Mouse (Mus musculus) left cerebral cortex, postnatal 4 days (tissue): ENCODE results near the gene Gm6793. TPM values are rescaled to one million over a fixed set of nuclear protein-coding genes. Genes with fewer than 3 reads are reported as not detected.
A peak's percentile ranks its signal among the peaks of the same experiment; 100 is the strongest.

Experiments
- DNase-seq: peaks from one replicate; pipeline ENCODE4 v3.0.0-alpha.2; 2022
- intact Hi-C: fragments of 180-260 bp; cut with DNase I; formaldehyde crosslinking; loops from one replicate; pipeline ENCODE4 v1.15.1; 2025
- total RNA-seq, 2 experiments: library from RNA; stranded (reverse); gene quantifications; 2 replicates each; pipeline ENCODE4 v1.2.3; 2021

The Gm6793 gene
- under 1 TPM in 1 of 2 experiments, not detected in 1; 0.22 TPM for total RNA-seq

DNA sequence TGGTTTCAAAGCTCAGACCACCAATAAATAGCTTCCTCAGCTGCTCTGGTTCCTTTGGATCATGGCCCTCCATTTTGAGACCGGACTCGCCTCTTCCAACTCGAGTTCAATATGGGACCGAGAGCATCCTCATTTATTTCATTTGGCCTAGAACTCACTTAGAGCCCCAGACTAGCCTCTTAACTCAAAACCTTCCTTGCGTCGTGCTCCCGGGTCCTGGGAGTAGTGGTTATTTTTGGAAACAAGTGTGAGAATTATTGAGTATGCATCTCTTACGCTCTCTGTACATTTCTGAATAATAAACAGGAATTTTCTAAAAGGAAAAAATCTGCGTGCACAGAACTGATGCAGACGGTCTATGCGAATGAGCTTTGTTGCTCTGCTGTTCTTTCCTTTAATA is at the start of gene Gm6793:
Gene Gm6793, minus strand, starts transcription at position 101 of the 400 bp plus-strand sequence.
- intact Hi-C loops = no loop called here
- no peak for DNase-seq

DNA sequence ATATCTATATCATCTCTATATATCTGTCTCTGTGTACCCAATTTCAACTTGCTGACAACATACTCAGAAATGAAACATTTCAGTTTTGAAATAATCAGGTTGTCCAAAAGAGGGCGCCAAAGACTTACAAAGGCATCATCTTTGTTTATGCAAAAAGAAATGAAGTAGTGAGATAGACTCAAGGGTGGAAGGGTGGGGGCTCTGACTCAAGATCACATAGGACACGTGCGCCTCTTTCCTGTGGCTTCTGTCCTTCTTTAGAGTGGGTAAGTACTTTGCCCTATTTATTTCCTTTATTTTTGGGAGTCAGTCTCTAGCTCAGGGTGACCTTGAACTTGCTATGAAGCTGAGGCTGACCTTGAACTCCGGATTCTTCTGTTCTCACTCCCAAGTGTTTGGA is 46.5 kb upstream of the Gm6793 start:
- DNase-seq = peak; percentile 18
- intact Hi-C loops = loop anchor here (2.0 to 10.0 kb wide), 4 partner anchors 506 to 1571 kb away; no protein-coding TSS in a partner anchor

DNA sequence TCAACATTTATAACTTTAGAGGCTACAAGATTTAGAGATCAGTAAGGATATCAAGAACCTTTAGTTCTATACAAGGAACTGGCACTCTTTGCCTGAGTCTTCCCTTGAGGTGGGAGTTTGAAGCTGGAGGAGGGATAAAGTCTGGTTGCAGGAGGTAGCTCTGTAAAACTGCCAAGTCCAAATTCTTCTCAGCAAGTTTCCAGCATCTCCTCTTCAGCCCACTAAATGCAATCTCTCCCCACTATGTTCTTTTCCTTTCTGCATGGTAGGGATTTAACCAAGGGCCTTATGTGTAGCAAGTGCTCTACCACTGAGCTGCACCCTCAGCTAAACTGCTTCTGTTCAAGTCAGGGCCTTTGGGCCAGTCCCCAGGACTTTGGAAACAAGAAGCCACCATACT is 39.6 kb upstream of the Gm6793 start:
- no peak for DNase-seq
- intact Hi-C loops = no loop called here

DNA sequence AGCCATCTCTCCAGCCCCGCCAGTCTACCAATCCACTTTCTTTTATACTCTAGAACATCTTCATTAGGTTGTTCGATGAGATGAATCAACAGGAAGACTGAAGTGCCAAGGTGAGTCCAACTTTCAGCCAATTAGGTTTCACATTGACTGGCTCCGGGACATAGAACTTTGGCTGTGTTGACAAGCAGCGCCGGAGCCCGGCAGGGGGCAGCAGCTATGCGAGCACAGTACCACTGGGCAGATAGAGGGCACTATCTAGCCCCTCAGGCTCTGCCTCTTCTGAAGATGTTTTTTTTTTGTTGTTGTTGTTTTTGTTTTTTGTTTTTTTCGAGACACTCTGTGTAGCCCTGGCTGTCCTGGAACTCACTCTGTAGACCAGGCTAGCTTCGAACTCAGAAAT is 36.7 kb upstream of the Gm6793 start:
- no peak for DNase-seq
- intact Hi-C loops = no loop called here

DNA sequence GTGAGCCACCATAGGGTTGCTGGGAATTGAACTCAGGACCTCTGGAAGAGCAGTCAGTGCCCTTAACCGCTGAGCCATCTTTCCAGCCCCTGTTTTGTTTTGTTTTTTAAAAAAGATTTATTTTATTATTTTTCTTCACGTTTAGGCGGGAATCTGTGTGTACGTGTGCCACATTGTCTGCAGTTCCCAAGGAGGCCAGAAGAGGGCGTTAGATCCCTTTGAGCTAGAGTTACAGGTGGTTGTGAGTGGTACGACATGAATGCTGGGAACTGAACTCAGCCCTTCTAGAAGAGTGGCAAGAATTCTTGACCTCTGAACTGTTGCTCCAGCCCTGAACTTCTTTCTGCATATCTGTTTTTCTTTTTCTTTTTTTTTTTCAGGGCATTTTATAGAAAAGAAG is 35.1 kb upstream of the Gm6793 start:
- intact Hi-C loops = loop anchor here (5.0 to 10.0 kb wide), 2 partner anchors 925 to 1582 kb away; no protein-coding TSS in a partner anchor
- DNase-seq = no peak

DNA sequence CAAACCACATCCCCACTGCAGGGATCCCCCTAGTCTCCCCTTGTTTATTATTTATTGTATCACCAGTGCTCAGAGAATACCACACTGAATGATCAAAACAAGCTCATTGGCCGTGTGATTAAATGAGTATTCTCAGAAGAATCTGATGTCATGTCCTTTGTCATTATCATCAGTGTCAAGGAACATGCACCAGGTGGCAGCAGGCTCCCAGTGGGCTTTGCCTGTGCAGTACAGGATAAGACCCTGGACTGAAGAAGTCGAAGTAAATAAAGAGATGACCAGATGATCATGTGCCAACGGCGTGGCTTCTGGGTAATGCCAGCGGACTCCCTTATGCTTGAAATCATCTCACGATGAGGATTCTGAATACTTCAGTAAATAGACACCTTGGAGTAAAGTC is 33.5 kb upstream of the Gm6793 start:
- intact Hi-C loops = loop anchor here (5.0 to 10.0 kb wide), 2 partner anchors 927 to 1584 kb away; no protein-coding TSS in a partner anchor
- peak; percentile 24 for DNase-seq

DNA sequence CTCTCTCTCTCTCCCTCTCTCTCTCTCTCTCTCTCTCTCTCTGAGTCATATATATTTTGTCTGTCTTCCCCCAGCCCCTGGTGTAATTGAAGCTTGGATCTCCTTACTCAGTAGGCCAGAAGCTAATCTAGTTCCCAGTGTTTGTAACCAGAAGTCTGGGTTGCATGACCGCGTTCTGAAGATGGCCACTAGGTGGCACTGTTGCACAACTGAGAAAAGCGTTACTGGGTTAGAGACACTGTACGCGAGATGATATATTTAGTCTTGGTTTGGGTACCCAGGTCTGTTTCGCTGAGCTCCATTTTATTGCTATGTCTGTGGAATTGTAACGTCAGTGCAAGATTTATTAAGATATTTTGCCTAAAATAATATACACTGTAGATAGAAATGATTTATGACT is 31.1 kb upstream of the Gm6793 start:
- peak; percentile 87 for DNase-seq
- intact Hi-C loops = loop anchor here (5.0 to 10.0 kb wide), 2 partner anchors 929 to 1586 kb away; no protein-coding TSS in a partner anchor

DNA sequence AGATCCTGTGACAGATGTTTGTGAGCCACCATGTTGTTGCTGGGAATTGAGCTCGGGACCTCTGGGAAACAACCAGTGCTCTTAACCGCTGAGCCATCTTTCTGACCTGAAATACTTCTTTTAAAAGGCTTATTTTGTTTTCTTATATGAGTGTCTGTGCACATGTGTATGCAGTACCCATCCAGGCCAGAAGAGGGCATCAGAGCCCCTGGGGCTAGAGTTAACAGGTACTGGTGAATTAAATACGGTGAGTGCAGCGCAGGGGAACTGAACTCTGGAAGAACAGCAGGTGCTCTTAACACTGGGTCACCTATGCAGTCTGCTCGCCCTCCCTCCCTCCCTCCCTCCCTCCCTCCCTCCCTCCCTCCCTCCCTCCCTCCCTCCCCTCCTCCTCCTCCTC is 30.3 kb upstream of the Gm6793 start:
- intact Hi-C loops = loop anchor here (5.0 to 10.0 kb wide), 2 partner anchors 930 to 1587 kb away; no protein-coding TSS in a partner anchor
- DNase-seq = peak; percentile 11

DNA sequence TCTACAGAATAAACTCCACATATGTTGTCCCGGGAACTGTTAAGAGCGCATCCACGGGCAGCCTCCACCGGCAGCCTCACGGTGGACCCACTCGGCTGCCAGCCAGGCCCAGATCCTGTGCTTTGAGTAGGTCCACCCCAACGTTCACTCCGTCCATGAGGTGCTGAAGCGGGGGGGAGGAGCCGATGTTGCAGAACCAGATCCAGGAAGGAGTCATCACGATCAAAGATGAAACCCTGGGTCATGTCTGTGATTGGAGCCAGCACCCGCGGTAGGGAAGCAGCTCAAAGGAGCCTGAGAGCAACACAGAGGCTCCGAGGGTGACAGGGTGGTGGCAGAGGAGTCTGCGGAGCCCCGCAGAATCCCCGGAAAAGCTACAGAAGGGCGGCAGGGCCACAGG is 22.7 kb upstream of the Gm6793 start:
- DNase-seq = no peak
- intact Hi-C loops = no loop called here

DNA sequence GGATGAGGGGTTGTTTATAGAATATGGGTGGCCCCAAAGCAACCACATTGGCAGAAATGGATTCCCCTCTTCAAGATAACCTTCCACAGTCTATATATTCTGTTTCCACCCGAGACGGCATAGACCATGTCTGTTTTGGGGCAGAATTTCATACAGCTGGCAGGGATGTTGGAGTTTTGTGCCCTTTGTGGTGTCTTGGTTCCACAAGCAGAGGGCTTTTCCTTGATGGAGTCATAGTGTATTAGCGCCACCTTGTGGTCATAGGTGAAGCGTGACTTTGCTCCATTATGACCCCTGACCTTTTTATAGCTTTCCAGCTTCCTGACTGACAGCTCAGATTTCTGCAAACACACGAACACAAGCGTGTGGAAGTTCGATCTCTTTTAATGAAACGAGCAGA is 19.8 kb upstream of the Gm6793 start:
- peak; percentile 10 for DNase-seq
- intact Hi-C loops = no loop called here

DNA sequence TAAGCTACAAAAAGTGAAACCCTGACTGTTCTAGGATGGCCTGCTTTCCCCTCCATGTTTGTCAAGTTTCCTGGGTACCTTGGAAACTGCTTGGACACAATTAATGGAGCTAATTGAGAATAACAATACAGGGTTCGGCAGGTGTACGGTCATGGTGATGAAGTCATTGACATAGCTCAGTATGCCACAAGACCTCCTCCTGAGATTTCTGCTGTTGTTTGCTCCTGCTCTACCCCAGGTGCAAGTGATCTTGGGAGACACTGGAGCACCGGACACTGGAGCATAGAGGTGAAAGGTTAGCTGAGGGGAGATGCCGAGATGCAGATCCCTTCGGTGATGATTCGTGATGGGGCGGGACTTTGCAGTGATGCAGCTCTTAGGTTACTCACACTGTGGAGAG is 18.2 kb upstream of the Gm6793 start:
- DNase-seq = no peak
- intact Hi-C loops = no loop called here

DNA sequence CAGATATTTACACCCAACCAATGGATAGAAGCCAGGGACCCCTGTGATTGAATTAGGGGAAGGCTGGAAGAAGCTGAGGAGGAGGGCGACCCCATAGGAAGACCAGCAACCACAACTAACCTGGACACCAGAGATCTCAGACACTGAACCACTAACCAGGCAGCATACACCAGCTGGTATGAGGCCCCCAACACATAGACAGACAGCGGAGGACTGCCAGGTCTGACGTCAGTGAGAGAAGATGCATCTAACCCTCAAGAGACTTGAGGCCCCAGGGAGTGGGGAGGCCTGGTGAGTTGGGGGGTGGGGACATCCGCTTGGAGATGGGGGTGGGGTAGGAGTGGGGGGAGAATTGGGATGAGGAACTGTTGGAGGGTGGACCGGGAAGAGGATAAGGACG is 15.8 kb upstream of the Gm6793 start:
- DNase-seq = no peak
- intact Hi-C loops = no loop called here

DNA sequence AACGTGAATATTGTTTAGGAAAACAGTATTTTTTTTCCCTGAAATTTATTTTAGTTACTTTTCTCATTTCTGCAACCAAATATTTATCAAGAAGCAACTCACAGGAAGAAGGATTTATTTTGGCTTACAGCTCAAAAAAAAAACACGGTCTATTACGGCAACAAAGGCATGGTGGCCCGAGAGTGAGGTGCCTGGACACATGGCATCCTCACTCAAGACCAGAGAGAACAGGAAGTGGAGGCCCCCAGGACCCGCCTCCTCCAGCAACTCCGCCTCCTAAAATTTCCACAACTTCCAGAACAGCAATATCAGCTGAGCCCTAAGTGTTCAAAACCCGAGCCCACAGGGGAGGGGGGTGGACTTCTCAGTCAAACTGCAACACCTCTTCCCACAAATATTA is 14.6 kb upstream of the Gm6793 start:
- intact Hi-C loops = no loop called here
- no peak for DNase-seq

DNA sequence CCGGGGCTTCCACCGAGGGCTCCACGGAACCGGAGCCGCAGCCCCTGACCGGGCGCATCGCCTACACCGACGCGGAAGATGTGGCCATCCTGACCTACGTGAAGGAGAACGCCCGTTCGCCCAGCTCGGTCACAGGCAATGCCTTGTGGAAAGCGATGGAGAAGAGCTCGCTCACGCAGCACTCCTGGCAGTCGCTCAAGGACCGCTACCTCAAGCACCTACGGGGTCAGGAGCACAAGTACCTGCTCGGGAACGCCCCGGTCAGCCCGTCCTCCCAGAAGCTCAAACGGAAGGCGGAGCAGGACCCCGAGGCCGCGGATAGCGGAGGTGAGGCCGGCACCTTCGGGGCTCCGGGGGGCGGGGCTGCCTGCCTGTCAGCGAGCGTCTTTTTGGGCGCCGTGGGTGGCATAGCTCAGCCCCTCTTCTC is 3.0 kb downstream of the Gm6793 start:
- intact Hi-C loops = no loop called here
- peak; percentile 37 for DNase-seq

DNA sequence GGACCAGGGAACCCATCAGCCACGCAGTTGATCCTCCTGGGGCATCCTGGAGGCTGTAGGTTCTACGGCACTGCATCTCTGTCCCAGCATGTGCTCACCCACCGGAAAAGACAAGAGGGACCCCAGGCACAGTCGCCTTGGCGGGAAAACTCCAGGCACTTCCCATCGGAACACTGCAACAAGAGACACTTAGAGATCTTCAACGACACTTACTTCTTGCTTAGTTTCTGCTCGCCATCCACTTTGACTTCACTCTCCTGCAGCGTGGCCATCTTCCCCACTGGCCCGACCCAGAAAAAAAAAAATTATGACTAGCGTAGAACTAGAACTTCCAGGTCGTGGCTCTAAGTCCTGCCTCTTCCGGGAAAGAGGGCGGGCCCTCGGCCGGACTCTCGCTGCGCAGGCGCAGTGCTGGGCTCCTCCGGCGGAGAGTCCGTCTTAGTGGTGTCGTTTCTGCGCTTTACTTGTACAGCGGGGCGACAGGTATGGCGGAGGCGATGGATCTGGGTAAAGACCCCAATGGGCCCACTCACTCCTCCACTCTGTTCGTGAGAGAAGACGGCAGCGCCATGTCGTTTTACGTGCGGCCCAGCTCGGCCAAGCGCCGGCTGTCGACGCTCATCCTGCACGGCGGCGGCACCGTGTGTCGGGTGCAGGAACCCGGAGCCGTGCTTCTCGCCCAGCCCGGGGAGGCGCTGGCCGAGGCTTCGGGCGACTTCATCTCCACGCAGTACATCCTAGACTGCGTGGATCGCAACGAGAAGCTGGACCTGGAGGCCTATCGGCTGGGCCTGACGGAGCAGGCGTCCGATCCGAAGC is 3.6 kb downstream of the Gm6793 start, which contains the start of the genes Kars and Terf2ip:
Gene Kars, minus strand, starts transcription at position 327 of the 819 bp plus-strand sequence.
Gene Terf2ip, plus strand, starts transcription at position 402 of the 819 bp plus-strand sequence.
- intact Hi-C loops = no loop called here
- peak; percentile 94 for DNase-seq

DNA sequence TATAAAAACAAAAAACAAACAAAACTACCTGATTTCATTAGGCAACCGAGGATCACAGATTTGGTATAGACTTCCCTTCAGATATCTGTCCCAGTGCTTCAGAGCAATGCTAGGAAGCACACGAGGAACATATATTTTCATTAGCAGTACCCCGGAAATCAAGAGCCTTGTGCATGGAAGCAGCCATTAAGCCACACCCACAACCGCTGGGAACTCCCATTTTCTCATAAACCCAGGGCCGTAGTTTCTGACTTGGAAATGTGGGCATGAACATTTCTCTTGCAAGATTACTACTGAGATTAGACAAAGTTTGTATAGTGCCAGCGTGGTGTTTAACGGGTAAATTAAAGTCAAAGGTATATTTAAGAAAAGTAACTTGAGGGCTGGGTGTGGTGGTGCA is 5.3 kb downstream of the Gm6793 start:
- DNase-seq = no peak
- intact Hi-C loops = no loop called here

DNA sequence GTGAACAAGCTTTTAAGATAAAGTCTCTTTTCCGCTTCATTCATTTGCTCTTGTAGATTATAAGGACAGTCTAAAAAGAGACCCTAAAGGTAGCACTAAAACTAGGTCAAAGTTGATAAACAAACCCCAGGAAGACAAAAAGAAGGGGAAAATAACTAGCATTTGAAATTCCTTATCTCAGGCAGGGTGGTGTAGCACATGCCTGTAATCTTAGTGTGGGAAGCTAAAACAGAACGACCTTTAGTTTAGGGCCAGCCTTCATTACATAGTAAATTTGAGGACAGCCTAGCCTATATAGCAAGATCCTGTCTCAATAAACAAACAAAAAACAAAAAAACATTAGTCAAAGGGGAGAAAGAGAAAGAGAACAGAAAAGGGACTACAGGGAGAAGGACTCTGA is 7.2 kb downstream of the Gm6793 start:
- intact Hi-C loops = no loop called here
- DNase-seq = no peak

DNA sequence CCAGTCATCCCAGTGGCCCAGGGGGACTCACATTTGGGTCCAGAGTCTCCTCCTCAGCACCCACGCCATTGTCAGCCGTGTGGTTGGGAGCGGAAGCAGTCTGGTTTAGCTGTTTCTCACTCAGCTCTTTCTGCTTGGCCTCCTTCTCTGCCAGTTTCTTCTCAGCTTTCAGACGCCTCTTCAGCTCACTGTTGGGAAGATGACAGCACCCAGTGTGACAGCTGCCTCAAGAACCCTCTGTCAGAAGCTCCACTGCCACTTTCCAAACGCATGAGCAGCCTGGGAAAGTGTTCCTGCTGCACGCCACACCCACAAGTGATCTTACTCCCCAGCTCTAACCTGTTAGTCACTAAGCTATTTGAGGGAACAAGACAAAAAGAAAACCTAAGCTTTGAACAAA is 9.2 kb downstream of the Gm6793 start:
- intact Hi-C loops = no loop called here
- DNase-seq = no peak

DNA sequence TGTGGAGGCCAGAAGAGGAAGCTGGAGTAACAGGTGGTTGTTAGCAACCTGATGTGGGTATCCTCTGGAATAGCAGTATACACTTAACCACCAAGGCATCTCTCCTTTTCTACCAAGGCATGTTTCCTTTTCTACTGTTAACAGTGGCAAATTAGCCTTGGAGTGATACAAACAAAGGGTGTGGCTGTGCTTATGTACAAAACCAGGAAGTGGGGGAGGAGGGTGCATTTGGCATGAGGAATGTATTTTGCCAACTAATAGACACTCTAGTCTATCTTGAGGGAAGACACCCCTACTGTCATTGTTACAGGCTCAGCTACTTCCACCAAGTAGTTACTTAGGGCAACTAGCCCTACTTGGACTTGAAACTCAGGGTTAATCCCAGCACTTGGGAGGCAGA is 10.1 kb downstream of the Gm6793 start:
- intact Hi-C loops = no loop called here
- no peak for DNase-seq

DNA sequence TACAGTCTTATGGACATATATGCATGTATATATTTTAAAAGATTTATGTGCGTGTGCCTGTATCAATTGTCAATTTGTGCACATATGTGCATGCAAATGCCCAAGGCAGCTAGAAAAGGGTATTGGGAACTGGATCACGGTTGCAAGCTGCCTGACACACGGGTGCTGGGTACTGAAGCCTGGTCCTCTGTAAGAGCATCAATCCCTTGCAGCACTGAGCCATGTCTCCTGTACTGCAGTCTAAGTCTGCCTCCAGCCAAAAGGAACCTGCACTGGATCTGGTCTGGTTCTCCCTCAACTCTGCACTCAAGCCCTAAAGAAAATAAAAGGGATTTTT is 22.2 kb downstream of the Gm6793 start:
- intact Hi-C loops = no loop called here

DNA sequence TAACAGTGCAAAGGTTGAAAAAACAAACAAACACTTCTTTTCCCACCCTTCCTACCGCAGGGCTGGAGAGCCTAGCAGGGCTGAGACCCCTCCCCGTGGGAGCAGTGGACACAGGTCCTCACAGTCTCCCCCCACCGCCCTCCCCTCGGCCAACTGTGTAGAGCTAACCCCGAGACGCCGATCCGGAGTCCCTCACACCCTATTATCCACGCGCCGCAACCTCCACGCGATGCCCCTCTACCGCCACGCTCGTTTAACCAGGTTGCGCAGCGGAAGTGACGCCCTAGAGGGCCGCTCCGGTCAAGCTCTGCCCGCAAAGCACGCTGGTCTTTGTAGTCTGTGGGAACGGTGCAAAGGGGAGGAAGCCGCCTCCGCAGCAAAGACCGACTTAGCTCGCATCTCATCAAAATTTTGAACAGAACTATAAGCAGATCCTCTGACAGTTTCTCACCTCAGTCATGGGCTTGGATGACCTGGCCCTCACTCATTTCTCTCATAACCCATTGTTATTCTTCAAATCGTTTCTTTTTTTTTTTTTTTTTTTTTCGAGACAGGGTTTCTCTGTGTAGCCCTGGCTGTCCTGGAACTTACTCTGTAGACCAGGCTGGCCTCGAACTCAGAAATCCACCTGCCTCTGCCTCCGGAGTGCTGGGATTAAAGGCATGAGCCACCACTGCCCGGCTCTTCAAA is 22.7 kb downstream of the Gm6793 start, which contains the start of gene Adat1:
Gene Adat1, minus strand, starts transcription at position 290 of the 690 bp plus-strand sequence.
- intact Hi-C loops = no loop called here
- peak; percentile 87 for DNase-seq

More for the DNA sequence above, 22.2 kb downstream of the Gm6793 start:
- no peak for DNase-seq

DNA sequence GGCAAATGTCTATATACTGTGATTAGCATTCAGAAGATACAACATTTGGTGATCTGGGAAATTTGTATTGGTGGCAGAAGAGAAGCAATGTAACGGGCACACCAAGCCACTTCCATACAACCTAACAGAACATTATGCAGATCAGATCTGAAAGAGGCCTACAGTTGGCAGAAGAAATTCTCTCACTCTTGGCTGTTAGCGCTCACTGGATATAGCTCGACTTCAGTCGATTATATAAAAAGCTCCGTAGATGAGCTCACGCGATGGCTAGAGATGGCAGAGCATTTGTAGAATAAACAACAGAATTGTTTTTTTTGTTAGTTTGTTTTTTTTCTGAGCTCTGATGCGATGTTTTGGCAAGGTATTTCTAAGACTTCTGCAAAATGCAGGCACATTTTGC is 23.6 kb downstream of the Gm6793 start:
- no peak for DNase-seq

More for the DNA sequence above, 23.6 kb downstream of the Gm6793 start:
- intact Hi-C loops = no loop called here
